Mouse (Mus musculus): Measurements from ENCODE around the gene Tnfaip3. TPM values are rescaled to one million over a fixed set of nuclear protein-coding genes. Genes with fewer than 3 reads are reported as not detected.

Gene Tnfaip3
- polyA plus RNA-seq, 1 experiment from 2014 or later = 1.8 TPM

DNA sequence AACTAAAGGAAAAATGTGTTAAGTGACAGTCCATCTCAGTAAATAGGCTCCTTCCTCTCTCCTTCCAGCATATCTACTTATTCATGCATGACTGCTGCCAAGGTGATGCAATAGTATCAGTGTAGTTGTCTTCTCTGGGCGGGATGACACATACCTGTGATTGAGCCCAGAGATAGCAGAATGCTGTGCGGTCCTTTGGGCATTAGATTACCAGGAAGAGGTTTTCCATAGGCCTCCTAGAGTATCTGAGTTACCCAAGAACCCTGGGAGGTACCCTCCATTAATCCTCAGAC, 27.6 kb downstream of the Tnfaip3 start:
- H3K4me3 ChIP-seq = no peak overlapping the region
- no peak overlapping the region for H3K4me2 ChIP-seq (replicated peaks)
- no peak overlapping the region for H3K27ac ChIP-seq (replicated peaks)
- H3K4me1 ChIP-seq = peaks cover 4% of the 10 kb centered on the region; the same call in 1 of the 2 replicates
- no peak overlapping the region for H3K9ac ChIP-seq (replicated peaks)
- no peaks in the 10 kb centered on the region for H3K27me3 ChIP-seq
- 54% methylated on average over 2 of the region's 2 CpGs for WGBS
- H3K36me3 ChIP-seq = no peaks in the 10 kb centered on the region
- ATAC-seq (ENCODE audit: low FRiP score, low read depth) = no peak
- no peaks in the 10 kb centered on the region for H3K9me3 ChIP-seq

DNA sequence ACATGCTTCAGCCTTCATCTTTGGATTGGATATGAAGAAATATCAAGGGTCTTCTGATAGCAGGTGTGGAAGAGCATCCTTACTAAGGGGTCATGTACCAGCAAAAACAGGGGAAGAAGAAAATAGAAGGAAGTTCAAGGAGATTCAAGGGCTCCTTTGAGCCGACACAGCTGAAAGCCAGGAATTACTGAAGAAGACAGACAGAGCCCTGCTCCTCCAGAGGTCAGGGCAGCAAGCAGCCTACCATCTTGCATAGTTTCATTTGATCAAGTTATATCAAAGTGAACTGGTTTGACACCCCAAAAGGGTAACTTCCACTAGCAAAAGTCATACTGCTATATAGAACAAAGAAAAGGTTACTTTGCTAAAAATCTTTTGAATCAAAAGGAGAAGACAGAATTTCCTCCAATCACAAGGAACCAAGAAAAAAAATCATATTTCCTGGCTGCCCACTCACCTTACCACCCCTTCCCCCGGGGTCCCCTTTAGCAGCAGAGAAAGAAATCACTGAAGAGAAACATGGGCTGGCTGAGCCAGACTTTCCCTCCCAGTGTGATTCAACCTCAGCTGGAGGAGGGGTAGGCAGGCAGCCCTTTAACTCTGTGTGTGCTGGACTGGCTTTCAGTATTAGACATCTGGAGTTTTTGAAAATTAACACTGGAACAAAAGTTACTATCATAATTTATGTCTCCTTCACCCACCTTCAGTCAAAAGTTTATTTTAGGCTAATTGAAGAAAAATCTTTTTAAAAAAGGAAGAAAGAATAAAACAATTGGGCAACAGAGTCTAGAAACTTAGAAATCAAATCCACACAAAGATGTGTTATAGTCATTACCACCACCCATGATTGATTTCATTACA, 28.2 kb downstream of the Tnfaip3 start:
- 20% methylated on average over 2 of the region's 2 CpGs for WGBS
- Histone ChIP-seq H3K9me3 (no peaks in the 10 kb centered on the region), H3K4me2 (replicated peaks) (no peak overlapping the region), H3K4me1 (peaks cover 4% of the 10 kb centered on the region; the same call in 1 of the 2 replicates), H3K27me3 (no peaks in the 10 kb centered on the region), H3K9ac (replicated peaks) (no peak overlapping the region), H3K36me3 (no peaks in the 10 kb centered on the region), H3K27ac (replicated peaks) (no peak overlapping the region), H3K4me3 (no peak overlapping the region)
- ATAC-seq (ENCODE audit: low FRiP score, low read depth) = no peak

GRCm38 (mm10) chr10:18985516-18985915, 29.9 kb downstream of the Tnfaip3 start:
- Histone ChIP-seq H3K36me3 (no peaks in the 10 kb centered on the region), H3K27ac (replicated peaks) (no peak overlapping the region), H3K4me3 (no peak overlapping the region), H3K4me2 (replicated peaks) (no peak overlapping the region), H3K9ac (replicated peaks) (no peak overlapping the region), H3K4me1 (peaks cover 4% of the 10 kb centered on the region; the same call in 1 of the 2 replicates), H3K9me3 (no peaks in the 10 kb centered on the region), H3K27me3 (no peaks in the 10 kb centered on the region)
- 86% methylated on average over 3 of the region's 3 CpGs for WGBS
- no peak for ATAC-seq (ENCODE audit: low FRiP score, low read depth)

GRCm38 (mm10) chr10:18983514-18983913, 31.9 kb downstream of the Tnfaip3 start:
- no peak for ATAC-seq (ENCODE audit: low FRiP score, low read depth)
- Histone ChIP-seq H3K4me3 (no peak overlapping the region), H3K36me3 (no peaks in the 10 kb centered on the region), H3K9ac (replicated peaks) (no peak overlapping the region), H3K4me1 (peaks cover 4% of the 10 kb centered on the region; the same call in 1 of the 2 replicates), H3K4me2 (replicated peaks) (no peak overlapping the region), H3K9me3 (no peaks in the 10 kb centered on the region), H3K27me3 (no peaks in the 10 kb centered on the region), H3K27ac (replicated peaks) (no peak overlapping the region)
- WGBS = 82% methylated on average over 6 of the region's 6 CpGs

DNA sequence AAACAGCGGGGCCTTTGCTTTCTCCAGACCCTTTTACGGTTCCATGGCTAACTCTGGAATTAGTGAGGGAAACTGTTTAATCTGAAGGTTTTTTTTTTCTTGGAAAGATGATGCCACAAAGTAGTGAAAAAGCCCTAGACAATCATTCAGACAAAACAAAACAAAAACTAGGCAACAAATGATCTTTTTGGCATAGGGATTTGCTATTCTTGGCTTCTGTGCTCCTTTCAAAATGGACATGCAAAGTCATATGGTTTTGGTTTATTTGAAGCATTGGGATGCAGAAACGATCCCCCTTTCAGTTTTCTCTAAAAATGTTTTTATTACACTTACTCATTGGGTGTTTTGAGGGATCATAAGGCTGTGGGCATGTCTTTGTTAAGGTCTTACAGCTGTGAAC, 41.0 kb downstream of the Tnfaip3 start:
- Histone ChIP-seq H3K4me2 (replicated peaks) (no peak overlapping the region), H3K9ac (replicated peaks) (no peak overlapping the region), H3K4me3 (no peak overlapping the region), H3K4me1 (no peaks in the 10 kb centered on the region), H3K9me3 (no peaks in the 10 kb centered on the region), H3K36me3 (no peaks in the 10 kb centered on the region), H3K27ac (replicated peaks) (no peak overlapping the region), H3K27me3 (no peaks in the 10 kb centered on the region)
- no peak for ATAC-seq (ENCODE audit: low FRiP score, low read depth)
- 82% methylated on average over 3 of the region's 3 CpGs for WGBS

DNA sequence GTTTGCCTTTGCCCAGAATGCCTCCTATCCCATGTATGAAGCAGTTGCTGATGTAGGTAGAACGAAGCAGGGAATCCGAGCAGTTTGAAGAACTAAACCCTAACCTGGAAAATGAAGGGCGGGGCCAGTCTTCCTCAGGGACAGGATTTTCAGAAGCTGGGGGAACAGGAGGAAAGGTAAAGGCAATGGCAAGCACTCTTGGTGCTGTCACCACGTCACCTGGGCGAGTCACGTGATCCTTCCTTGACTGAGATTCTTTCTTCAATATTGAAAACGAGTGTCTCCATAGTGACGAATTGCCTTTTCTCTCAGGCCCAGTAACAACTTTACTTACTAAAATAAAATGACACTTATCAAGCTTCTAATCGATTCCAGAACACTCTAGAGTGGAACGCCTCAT, 48.6 kb downstream of the Tnfaip3 start:
- 88% methylated on average over 10 of the region's 10 CpGs for WGBS
- Histone ChIP-seq H3K36me3 (no peaks in the 10 kb centered on the region), H3K27me3 (no peaks in the 10 kb centered on the region), H3K9me3 (no peaks in the 10 kb centered on the region), H3K9ac (replicated peaks) (no peak overlapping the region), H3K4me1 (no peaks in the 10 kb centered on the region), H3K27ac (replicated peaks) (no peak overlapping the region), H3K4me2 (replicated peaks) (no peak overlapping the region), H3K4me3 (no peak overlapping the region)
- ATAC-seq (ENCODE audit: low FRiP score, low read depth) = no peak

DNA sequence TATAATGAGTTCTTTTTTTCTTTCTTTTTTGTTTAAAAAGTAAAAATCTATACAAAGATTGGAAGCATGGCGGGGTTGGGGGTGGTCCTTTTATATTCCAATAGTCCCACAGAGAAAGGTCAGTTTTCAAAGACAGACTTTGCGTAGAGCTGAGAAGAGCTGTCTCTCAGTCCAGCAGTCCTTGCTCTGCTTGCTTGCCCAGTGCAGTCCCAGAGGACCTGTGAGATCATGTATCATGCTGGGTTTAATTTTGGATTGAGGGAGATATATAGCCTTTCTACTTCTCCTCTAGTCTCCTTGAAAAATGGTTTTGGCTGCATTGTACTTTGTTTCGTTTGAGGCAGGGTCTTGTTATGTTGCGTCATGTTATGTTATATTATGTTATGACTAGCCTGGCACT, 49.9 kb downstream of the Tnfaip3 start:
- H3K9me3 ChIP-seq = no peaks in the 10 kb centered on the region
- H3K4me3 ChIP-seq = no peak overlapping the region
- WGBS = 87% methylated on average over 4 of the region's 4 CpGs
- H3K9ac ChIP-seq (replicated peaks) = no peak overlapping the region
- H3K4me1 ChIP-seq = no peaks in the 10 kb centered on the region
- H3K36me3 ChIP-seq = no peaks in the 10 kb centered on the region
- no peaks in the 10 kb centered on the region for H3K27me3 ChIP-seq
- ATAC-seq (ENCODE audit: low FRiP score, low read depth) = no peak
- no peak overlapping the region for H3K4me2 ChIP-seq (replicated peaks)
- no peak overlapping the region for H3K27ac ChIP-seq (replicated peaks)

GRCm38 (mm10) chr10:18964856-18965255, 50.6 kb downstream of the Tnfaip3 start:
- 86% methylated on average over 7 of the region's 7 CpGs for WGBS
- H3K4me2 ChIP-seq (replicated peaks) = no peak overlapping the region
- no peaks in the 10 kb centered on the region for H3K27me3 ChIP-seq
- H3K9me3 ChIP-seq = no peaks in the 10 kb centered on the region
- ATAC-seq (ENCODE audit: low FRiP score, low read depth) = no peak
- H3K4me1 ChIP-seq = no peaks in the 10 kb centered on the region
- H3K4me3 ChIP-seq = no peak overlapping the region
- H3K9ac ChIP-seq (replicated peaks) = no peak overlapping the region
- H3K27ac ChIP-seq (replicated peaks) = no peak overlapping the region
- no peaks in the 10 kb centered on the region for H3K36me3 ChIP-seq

DNA sequence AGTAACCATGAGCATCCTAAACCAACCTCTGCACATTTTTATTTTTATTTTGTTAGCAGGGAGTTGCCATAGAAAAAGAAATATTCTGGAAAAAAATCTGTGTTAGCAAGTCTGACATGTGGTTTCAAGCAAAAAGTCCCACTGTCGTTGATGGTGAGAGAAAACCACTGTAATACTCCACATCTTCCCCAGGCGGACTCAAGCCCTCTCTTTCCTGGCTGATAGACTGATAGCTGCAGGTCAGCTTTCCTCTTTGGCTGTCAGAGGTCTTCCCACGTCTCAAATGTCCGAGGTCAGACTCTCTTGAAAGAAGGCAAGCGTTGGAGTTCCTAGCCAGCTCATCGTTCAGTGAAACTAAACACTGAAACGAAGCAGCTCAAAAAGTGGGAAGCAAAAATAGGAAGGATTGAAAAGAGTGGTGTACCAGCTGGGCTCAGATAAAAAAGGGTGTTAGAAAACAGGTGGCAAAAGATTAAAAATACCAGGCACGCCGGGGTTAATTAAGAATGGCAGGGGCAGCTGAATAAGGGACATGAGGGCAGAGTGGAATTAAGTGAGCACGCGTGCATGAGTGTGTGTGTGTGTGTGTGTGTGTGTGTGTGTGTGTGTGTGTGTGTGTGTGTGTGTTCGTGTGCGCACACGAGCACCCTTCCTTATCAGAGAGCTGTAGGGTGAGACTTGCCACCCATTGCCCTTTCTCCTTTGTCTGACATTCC, 55.5 kb downstream of the Tnfaip3 start:
- Histone ChIP-seq H3K27ac (replicated peaks) (no peak overlapping the region), H3K4me1 (no peaks in the 10 kb centered on the region), H3K36me3 (no peaks in the 10 kb centered on the region), H3K4me2 (replicated peaks) (no peak overlapping the region), H3K27me3 (no peaks in the 10 kb centered on the region), H3K9ac (replicated peaks) (no peak overlapping the region), H3K9me3 (no peaks in the 10 kb centered on the region), H3K4me3 (no peak overlapping the region)
- WGBS = 64% methylated on average over 14 of the region's 14 CpGs
- ATAC-seq (ENCODE audit: low FRiP score, low read depth) = no peak

DNA sequence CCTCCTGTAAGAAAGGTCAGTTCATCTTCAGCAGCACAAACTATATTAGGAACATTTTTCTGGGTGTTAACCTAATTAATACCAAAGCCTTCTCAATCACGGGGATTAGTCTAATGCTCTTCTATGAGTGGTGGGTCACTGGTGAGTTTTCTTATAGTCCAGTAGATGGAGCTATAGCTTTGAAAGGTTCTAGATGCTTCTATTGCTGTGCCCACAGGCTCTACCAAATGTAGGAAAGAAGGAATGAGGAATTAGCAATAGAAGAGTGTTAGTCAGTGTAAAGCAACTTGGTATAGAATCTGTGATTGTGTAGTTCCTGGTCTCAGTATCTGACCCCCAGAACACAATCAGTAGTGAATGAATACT, 61.8 kb downstream of the Tnfaip3 start:
- WGBS = 21% methylated on average over 1 of the region's 1 CpGs
- ATAC-seq (ENCODE audit: low FRiP score, low read depth) = no peak

DNA sequence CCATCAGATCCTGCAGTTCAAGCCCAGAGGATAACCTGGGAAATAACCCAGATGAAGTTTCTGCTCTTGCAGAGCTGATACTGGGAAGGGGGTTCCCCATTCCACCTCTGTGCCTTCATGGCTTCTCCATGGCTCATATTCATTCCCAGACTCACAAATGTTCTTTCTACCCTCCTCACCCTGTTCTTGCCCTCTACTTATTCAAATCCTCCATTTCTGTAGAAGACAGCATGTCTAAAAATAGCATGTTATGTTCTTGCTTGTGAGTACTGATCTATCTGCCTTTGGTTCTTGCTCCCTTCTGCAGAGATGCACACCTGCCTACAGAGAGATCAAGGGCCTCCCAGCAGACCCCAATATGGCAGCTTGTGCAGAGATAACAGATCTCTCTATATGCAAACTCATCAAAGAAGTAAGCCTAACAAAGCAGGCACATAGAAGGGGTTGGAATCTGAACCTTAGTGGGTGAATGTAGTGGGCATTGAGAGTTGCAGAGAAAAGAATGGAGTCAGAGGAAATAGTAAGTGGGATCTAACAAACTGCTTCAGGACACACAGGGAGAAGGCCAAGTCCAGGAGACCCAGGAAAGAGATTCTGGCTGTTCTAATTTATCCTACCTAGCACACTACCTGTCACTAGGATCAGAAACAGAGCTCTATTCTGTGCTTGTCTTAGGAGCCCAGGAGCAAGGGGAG, 62.3 kb downstream of the Tnfaip3 start:
- Histone ChIP-seq H3K9me3 (no peaks in the 10 kb centered on the region), H3K4me1 (no peaks in the 10 kb centered on the region), H3K27me3 (no peaks in the 10 kb centered on the region), H3K27ac (replicated peaks) (no peak overlapping the region), H3K4me2 (replicated peaks) (no peak overlapping the region), H3K36me3 (no peaks in the 10 kb centered on the region), H3K9ac (replicated peaks) (no peak overlapping the region), H3K4me3 (no peak overlapping the region)
- no peak for ATAC-seq (ENCODE audit: low FRiP score, low read depth)

More for the DNA sequence above, 61.8 kb downstream of the Tnfaip3 start:
- no peak overlapping the region for H3K9ac ChIP-seq (replicated peaks)
- no peaks in the 10 kb centered on the region for H3K36me3 ChIP-seq
- H3K27ac ChIP-seq (replicated peaks) = no peak overlapping the region
- no peaks in the 10 kb centered on the region for H3K4me1 ChIP-seq
- H3K27me3 ChIP-seq = no peaks in the 10 kb centered on the region
- no peak overlapping the region for H3K4me2 ChIP-seq (replicated peaks)
- H3K4me3 ChIP-seq = no peak overlapping the region
- H3K9me3 ChIP-seq = no peaks in the 10 kb centered on the region

Measured in midbrain, embryonic 12.5 days (tissue).